Mouse (Mus musculus) embryo, embryonic 11.5 days (tissue): ENCODE measurements around the gene Pzp.

ENCODE experiments used
- DNase-seq: peaks from one replicate; pipeline ENCODE4 v3.0.0-alpha.2; 2012; ENCODE audit warnings: low read depth, low spot score

The Pzp gene

GRCm38 (mm10) chr6:128436356-128437005 is 90.0 kb downstream of the Pzp start:
- DNase-seq, result no peak

- no peak for DNase-seq
These were observed 91.0 kb downstream of the Pzp start for GRCm38 (mm10) chr6:128435474-128435873.
